Mouse (Mus musculus) CD4-positive helper T cell, adult 2 months (primary cell): ENCODE measurements around the gene Btd.

Source experiments
- DNase-seq: peaks from one replicate; pipeline ENCODE4 v3.0.0-alpha.2; 2012; ENCODE audit warnings: low read depth, missing footprints, low spot score

Btd gene

DNA sequence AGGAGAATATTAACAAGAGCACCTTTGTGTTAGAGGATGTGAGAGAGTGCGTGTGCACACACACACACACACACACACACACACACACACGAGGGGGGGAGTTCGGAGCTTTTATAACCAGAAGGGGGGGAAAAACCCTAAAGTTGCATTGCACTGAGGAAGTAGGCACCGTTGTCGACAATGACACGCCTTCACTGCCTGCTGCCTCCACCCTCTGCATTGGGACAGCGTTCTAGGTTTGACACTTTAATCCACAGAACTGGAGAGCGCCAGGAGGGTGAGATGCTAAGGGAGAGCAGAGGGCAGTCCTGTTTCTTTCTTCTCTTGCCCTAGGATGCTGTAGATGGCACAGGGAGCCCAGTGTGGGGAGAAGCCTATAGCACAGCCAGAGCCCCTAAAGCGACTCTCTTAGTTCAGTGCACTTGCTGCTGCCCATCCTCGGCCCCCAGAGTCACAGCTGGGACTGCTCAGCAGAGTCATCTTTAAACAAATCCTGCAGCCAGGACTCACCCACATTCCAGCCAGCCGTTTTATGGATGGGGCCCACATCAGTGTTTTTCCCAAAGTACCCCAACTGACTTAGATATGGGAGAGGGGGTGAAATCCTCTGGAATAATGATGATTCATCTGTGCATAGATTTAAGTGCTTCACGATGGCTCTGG lies 24.2 kb downstream of the Btd start:
- peak; percentile 82 for DNase-seq

DNA sequence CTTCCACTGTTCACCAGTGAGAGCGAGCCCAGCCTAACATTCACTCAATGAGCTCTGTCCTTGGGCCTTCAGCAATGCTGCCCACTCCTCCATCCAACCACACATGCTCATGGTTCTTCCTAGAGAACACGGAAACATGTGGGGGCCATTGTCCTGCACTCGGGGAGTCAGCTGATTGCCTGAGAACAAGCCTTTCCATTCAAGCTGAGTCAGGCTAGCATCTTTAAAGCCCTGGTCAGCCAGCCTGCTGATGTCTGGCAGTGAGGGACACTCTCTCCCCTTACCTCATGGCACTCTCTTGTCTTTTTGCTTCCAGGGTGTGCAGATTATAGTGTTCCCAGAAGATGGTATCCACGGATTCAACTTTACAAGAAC lies 24.7 kb downstream of the Btd start:
- no peak for DNase-seq

DNA sequence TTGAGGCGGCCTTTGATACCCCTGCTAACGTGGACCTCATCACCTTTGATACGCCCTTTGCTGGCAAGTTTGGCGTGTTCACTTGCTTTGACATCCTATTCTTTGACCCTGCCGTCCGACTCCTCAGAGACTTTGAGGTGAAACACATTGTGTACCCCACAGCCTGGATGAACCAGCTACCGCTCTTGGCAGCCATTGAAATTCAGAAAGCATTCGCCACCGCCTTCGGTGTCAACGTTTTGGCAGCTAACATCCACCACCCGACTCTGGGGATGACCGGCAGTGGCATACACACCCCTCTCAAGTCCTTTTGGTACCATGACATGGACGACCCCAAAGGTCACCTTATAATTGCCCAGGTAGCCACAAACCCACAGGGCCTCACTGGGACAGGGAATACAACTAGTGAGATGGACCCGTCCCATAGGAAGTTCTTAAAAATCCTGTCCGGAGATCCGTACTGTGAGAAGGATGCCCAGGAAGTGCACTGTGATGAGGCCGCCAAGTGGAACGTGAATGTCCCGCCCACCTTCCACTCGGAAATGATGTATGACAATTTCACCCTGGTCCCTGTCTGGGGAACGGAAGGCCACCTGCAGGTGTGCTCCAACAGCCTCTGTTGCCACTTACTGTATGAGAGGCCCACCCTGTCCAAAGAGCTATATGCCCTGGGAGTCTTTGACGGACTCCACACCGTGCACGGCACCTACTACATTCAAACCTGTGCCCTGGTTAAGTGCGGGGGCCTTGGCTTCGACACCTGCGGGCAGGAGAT lies 26.3 kb downstream of the Btd start:
- DNase-seq: no peak

DNA sequence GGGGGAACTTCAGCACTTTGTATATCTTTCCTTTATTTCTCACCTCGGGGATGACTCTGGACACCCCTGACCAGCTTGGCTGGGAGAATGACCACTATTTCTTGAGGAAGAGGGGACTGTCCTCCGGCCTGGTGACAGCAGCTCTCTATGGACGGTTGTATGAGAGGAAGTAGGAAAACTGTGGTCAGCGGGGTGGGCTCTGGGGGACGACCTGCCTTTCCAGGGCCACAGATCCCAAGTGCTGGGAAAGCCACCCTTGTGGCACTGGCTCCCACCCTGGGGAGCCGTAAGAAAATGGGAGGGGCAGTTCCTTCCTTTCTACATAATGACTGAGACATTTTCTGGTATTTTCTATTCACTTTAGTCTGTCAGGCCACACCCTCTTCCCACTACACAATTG lies 26.9 kb downstream of the Btd start:
- DNase-seq: no peak

DNA sequence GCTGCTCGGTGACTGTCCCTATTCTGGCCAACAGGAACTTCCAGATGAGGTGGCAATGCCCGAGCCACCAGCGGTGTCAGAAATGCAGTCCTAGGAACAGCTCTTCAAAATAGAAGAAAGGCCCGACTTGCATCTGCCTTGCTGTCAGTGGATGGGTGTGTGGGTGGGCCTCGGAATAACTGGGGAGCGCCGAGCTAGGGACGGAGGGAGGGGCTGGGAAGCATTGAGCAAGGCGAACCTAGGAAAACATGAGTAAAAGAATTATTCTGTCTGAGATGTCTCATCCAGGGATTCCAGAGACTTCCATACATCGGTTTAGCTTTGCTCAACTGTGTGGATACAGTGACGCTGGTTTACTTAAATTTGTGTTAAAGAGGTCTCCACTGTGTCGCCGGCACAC lies 27.5 kb downstream of the Btd start:
- no peak for DNase-seq

DNA sequence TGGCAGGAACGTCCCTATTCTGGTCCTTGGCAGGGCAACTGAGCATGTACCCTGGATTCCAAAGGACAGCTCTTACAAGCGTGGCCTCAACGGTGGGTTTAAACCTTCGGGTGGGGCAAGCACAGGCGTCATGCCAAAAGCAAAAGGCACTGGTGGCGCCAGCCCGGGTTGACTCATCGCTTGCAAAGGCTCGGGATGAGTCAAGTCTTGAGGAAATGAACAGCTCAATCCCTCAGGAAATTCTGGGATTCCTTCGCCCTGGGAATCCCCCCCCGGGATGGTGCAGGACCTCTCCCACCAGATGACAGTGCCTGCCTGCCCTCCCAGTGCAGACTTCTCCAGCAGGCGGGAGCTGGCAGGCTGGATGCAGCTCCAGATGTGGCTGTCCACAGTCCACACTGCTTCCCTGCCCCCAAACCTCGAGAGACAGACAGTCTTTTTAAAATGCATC lies 28.4 kb downstream of the Btd start:
- peak; percentile 31 for DNase-seq

DNA sequence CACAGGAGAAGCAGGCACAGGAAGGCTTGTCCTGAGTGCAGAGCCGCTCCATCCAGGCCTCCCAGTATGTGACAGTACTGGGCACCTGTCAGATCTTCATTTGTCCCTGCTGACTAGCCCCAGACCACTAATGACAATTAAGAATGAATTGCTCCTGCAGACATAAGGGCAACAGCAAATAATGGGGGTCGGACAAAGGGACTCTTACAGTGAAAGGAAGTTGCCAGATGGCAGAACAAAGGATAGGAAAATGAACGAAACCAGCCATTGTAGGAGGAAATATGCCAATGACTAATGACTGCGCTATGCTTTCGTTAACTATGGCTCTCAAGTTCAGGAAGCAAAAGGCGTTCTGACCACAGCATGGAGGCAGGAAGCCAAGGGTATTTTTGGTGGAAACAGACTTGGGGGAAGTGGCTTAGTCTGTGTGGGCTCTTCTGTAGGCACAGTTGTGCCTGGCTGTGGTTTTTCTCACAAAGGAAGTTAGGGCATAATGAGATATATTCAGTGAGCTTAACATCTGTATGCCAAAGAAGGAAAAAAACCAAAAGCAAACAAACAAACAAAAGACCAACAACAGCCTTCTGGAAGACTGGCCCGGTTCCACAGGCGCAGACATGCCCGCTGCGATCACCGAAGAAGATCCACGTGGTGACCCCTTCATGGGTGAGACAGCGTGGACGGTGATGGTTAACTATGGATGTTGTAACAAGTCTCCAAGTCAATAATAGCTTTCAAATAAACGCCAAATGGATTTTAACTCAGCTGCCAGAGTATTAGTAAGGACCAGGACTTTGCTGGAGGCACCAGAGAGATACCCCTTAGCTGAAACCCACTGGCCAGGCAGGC lies 29.0 kb downstream of the Btd start:
- DNase-seq: peak; percentile 88

DNA sequence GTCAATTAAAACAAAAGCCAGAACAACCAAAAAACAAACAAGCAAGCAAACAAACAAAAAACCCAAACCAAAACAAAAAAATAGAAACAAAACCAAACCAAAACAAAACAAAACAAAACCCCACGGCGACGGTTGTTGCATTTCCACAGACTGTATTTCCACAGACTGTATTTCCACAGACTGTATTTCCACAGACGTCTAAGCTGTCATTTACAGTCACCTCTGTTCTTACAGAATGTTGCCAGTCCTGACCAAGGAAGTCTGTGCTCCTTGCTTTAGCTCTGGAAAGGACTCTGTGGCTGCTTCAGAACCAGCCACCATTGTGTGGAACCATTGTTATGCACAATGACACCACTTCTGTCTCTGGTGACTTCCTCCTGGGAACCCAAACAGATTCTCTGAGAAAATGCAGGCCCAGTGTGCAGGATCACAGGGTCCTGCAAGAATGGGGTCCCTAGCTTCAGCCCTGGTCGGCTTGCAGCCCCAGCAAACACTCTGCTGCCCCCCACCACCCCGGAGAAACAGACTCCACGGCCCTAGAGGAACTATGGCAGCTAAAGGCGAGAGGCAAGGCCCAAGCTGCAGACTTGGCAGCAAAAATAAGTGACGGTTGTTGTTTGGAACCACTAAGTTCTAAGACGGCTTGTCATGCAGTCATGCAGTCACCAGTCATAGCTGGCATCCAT lies 30.9 kb downstream of the Btd start:
- DNase-seq: no peak

DNA sequence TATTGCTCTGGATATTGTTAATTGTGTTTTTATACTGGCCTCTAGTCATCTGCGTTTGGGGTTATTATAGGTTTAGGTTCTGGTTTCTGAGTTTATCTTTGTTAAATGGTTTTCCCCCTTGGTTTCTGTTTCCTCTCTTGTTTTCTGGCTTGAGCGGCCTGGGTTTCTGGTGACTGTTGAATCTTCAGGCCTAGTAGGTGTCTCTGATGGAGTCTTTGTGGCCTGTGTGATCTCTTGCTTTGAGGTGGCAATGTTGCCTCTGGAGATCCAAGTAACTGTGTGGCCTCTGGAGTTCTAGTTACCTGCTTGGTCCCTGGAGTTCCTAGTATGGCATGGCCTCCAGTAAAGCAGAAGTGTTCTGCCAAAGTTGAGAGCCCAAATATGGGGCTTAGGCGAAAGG lies 39.8 kb downstream of the Btd start:
- DNase-seq: no peak

DNA sequence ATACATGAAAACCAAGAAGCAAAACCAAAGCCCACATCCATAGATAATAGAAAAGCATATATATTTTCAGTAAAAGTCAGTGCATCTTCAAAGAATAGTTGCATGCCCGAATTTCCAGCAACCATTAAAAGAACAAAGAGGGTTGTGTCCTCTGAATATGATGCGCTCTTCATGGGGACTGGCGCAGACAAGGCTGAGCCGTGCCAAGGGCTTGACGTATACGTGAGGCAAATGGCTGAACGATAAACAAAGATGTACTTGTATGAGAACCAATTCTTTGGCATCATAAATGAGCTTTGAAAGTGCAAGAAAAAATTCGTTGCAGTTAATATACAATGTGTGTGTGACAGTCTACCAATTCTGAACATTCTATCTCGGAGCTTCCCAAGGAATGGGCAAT lies 40.5 kb downstream of the Btd start:
- no peak for DNase-seq

DNA sequence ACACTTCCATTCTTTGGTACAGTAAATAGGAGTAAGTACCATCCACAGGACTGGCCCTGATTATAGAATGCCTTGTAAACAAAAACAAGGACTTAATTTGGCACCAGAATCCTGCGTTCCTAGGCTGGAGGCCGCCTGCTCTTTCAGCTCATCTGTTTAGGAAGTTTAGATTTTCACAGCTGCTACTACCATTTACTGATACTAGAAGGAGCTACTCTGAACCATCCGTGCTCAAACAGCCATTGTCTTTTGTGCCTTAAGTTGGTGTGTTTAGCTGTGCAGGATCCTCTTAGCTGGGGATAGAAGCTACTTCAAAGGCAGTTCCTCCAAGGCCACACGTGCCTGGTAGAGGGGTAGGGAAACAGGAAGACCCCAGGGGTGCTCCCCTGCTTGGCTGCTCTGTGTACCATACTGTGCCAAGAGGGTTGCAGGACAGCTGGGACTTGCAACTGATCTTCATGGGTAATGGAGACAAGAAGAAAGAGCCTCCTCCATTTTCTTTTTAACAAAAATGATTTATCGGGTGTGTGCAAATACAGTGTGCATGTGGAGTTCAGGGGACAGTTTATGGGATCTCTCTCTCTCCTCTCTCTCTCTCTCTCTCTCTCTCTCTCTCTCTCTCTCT lies 41.2 kb downstream of the Btd start:
- DNase-seq: no peak

DNA sequence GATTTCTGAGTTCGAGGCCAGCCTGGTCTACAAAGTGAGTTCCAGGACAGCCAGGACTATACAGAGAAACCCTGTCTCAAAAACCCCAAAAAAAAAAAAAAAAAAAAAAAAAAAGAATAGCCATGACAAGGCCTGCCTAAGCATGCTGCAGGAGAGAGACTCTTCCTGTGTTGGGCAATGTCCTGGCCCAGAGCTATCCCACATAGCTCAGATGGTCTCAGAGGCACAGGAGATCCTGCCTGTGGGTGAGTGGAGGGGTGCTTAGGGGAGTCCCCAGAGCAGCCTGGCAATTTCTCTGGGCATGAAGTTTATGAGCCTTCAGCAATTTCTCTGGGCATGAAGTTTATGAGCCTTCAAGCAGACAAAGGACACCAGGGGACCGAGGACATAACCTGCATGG lies 42.8 kb downstream of the Btd start:
- no peak for DNase-seq

DNA sequence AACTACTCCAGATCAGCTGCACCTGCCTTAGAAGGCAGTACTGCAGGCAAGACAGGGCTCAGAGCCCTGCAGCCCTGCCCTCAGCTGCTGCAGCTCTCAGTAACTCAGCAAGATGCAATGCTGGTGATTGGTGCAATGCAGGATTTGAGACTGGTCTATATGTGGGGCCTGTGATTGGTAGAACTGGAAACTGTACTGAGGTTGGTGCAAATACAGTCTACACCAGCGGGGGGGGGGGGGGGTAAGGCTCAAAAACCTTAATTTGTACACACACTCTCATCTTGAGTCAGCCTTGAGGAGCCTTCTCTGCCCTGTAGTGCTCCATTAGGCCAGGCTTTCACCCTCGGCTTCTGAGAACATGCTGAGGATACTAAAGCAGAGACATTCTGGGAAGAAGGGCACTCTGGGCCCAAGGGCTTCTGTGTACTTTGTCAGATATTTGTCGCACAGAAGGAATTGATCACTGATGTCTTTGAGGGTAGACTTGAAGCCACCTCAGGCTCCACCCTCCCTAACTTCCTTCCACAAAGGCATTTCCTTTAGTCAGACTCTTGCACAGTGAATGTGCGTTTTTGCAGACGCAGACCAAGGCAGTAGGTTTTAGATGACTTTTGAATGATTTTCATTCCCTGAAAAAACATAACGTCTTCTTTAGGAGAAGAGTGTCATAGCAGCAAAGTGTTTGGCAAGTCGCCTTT lies 43.7 kb downstream of the Btd start:
- peak; percentile 69 for DNase-seq

DNA sequence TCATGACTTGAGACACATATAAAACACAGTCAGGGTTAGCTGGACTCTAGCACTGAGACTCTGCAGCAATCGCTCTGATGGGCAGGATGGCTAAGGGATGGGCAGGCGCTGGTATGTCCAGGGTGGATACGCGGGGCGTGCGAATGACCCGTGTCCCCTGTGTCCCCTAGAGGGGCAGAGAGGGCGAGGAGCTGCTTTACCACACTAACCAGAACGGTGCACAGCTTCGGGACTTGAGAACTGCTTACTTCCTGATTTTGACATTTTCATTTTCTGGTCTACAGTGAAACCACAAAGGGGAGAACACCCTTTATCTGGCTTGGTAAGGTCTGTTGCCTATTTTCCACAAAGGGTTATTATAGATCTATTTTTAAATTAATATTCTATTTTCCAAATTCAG lies 44.9 kb downstream of the Btd start:
- peak; percentile 48 for DNase-seq

DNA sequence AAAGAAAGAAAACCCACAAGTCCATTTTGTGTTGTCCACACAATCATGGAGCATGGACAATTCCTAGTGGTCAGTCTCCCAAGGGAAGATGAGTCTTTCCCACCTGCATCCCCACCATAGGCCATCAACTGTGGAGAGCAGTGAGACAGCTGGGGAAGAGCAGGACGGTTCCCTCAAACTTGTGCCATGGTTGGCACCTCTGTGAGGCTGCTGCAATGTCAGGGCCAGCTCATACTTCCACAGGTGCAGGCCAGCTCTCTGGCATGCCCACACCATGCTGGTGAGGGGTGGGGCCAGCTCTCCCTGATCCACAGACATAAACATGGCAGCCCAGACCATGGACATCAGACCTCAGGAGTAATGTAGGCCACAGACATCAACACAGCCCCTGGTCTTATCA lies 45.4 kb downstream of the Btd start:
- DNase-seq: no peak

DNA sequence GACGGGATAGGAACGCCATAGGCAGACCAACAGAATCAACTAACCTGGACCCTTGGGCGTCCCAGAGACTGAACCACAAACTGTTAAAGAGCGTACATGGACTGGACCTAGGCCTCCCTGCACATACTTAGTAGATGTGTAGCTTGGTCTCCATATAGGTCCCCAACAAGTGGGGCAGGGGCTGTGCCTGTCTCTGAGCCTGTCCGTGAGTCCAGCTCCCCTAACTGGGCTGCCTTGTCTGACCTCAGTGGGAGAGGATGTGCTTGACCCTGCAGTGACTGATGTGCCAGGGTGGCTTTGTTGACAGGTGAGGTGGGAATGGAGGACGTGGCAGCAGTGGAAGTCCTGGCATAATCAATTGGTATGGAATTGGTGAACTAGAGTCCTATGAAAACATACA lies 51.7 kb downstream of the Btd start:
- DNase-seq: no peak

DNA sequence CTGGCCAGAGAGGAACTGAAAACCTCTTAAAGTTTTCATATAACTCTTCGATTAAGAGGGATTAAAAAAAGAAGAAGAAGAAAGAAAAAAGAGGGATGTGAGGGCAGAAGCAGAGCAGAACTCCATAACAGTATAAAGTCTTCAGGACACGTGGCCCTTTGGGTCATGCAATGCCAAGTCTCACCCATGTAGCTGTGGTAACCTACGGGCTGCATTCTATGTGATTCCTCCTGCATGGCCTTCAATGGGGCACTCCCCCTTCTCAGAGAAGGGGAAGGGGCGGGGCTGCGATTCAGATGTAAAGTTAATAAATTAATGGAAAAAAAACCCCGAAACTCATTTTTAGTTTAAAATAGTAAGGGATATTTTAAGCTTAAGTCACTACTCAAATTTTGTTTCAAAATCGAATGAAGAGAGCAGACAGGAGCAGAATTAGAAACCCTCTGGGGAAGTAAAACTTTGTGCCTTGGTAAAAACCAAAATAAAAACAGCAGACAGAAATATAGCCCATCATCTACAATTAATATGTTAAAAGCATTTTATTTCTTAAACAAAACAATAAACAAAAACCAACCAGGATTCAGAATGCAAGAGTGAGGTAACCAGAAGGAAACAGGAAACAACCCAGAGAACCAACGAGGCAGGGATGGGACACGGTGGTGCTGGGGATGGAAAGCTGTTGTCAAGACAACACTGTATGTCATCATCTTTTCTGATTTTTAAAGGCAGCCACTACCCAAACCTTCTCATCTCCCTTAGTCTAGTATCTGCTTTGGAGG lies 55.6 kb downstream of the Btd start:
- no peak for DNase-seq

DNA sequence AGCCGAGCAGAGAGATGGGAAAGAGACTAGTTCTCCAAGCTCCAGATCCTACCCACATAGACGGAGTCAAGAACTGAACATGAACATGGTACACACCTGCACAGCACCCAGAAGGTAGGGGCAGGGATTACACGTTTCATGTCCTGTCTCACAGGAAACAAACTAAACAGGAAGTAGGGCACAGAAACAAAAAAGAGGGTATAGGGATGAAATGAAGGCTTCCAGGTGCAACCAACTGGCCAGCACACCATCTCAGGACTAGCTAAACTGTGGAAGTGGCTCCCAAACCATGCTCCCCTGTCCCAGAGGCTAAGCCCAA lies 56.1 kb downstream of the Btd start:
- DNase-seq: no peak

DNA sequence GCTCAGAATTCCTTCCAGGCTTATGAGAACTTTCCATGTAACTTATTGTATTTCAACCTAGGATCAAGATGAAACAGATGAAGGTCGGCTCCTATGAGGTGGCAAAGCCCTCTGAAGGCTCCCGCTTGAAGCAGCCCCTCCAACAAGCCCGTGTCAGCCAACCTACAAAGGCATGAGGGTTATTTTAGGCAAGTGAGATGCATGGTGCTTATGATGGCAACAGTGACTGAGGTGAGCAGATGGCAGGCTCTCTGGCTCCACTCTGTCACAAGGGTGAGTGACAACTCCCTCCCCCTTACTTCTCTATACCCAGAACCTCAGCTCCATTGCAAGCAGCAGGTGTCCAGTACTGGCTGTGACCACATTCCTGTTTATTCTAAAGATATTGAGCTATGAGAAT lies 56.5 kb downstream of the Btd start:
- DNase-seq: no peak

DNA sequence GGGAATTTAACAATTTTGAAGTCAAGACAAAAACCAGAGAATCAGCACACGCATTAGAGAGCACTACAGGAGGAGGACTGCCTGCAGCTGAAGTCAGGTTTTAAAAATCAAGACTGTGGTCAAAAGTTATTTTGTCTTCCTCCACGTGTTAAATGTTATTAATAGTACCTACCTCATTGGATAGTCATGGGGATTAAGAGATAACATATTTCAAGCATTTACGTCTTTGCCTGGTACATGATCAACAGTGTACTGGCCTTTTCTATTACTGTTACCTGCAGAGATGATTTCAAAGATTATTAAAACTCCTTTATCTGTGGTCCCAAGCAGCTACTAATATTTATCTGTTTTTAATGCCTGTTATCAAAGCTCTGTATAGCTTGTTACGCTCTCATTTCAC lies 56.9 kb downstream of the Btd start:
- DNase-seq: no peak
